Mouse (Mus musculus): ENCODE measurements around the gene Nthl1. TPM values are rescaled to one million over a fixed set of nuclear protein-coding genes. Genes with fewer than 3 reads are reported as not detected.

Gene Nthl1
- polyA plus RNA-seq, 1 experiment from 2014 or later = 26.9 TPM

DNA sequence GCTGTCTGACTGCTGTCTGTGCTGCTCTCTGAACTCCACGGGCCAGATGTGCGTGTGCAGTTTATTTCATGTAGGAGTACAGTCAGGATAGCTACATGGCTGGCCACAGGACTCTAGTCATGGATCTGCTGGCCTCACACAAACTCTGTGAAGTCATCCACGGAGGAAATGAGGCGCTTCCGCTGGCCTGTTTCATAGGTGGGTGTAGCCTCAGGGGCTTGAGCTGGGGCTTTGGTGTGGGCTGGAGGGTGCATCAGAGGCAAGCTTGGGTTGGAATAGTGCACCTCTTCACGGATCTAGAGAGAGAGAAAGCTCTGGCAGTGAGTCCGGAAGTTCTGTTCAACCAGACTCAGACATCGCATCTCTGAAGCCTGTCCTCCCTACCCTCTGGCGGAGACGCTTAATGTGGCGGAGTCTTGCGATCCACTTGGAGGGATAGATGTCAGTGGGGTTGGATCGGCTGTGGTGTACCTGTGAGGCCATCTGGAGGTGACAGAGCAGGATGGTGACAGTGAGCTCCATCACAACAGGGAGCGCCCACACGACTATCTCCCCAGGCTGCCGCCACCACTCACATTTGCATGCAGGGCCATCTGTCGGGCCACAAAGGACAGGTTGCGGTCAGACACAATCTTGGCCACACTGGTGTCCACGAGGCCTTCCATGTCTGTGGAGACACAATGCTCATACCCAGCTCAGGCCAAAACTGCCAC lies 35.9 kb upstream of the Nthl1 start:
- ATAC-seq (ENCODE audit: insufficient number of reproducible peaks, insufficient read depth, low FRiP score, low TSS enrichment) = no peak

DNA sequence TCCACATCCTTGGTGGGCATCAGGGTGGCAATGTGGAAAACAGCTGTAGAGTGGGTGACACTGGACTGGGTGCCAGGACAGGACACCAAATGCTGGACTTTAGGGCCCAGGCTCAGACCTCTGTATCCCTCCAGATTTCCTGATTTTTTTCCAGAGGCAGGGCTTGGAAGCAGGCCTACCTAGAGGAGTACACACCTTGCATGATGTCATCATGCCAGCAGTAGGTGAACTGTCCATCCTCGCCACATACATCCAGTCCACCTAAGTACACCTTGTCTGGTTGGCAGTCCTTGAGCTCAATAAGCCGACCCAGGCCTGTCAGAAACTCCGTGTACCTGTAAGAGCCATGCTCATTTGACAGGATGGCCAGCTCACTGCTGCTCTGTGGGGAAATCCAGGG lies 34.5 kb upstream of the Nthl1 start:
- Histone ChIP-seq H3K9me3 (no peaks in the 10 kb centered on the region), H3K4me1 (no peaks in the 10 kb centered on the region), H3K4me3 (no peak overlapping the region), H3K9ac (no peak overlapping the region), H3K27ac (no peak overlapping the region), H3K27me3 (no peaks in the 10 kb centered on the region), H3K36me3 (peaks cover 100% of the 10 kb centered on the region), H3K4me2 (replicated peaks) (no peak overlapping the region)
- 88% methylated on average over 3 of the region's 3 CpGs for WGBS
- no peak for ATAC-seq (ENCODE audit: insufficient number of reproducible peaks, insufficient read depth, low FRiP score, low TSS enrichment)

More for the DNA sequence above, 35.9 kb upstream of the Nthl1 start:
- H3K9me3 ChIP-seq = no peaks in the 10 kb centered on the region
- H3K4me2 ChIP-seq (replicated peaks) = no peak overlapping the region
- H3K27me3 ChIP-seq = no peaks in the 10 kb centered on the region
- no peak overlapping the region for H3K4me3 ChIP-seq
- H3K27ac ChIP-seq = no peak overlapping the region
- no peak overlapping the region for H3K9ac ChIP-seq
- peaks cover 99% of the 10 kb centered on the region for H3K36me3 ChIP-seq
- WGBS = 92% methylated on average over 19 of the region's 19 CpGs
- H3K4me1 ChIP-seq = no peaks in the 10 kb centered on the region

DNA sequence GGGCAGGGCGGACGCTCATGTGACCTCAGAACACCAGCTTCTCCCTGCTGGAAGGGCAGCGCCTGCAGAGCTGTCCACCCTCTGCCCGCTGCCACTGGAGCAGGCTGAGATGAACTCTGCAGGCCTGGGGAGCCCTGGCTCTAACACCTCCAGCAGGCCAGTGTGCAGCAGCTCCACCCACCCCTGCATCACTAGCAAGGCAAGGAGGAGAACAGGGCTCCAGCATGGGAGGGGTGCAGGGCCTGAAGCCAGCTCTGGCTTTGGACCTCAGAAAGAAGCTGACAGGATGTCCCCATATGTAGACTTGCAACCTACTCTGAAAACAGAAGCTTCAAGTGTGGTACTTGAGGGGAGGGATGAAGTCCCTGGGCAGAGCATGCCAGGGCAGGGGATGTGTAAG lies 32.0 kb upstream of the Nthl1 start:
- H3K27me3 ChIP-seq = no peaks in the 10 kb centered on the region
- H3K9ac ChIP-seq = no peak overlapping the region
- H3K4me1 ChIP-seq = no peaks in the 10 kb centered on the region
- no peak for ATAC-seq (ENCODE audit: insufficient number of reproducible peaks, insufficient read depth, low FRiP score, low TSS enrichment)
- peaks cover 100% of the 10 kb centered on the region for H3K36me3 ChIP-seq
- H3K27ac ChIP-seq = no peak overlapping the region
- H3K9me3 ChIP-seq = no peaks in the 10 kb centered on the region
- H3K4me2 ChIP-seq (replicated peaks) = no peak overlapping the region
- WGBS = 78% methylated on average over 4 of the region's 4 CpGs
- no peak overlapping the region for H3K4me3 ChIP-seq

DNA sequence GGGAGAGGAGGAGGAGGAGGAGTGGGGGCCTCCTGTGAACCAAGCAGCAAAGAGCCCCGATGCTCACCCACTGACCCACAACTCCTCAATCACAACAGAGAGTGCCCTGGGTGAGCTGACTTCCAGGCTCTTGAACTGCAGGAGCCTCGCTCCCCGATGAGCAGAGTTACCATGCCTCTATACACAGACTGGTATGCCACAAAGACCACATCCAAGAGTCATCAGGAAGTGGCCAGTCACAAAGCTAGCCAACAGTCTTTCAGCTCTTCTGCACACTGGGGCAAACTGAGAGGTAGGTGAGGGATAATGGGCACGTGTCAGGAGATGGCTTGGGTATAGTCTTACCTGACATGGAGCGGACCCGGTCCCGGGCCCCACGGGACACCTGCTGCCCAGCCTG lies 28.5 kb upstream of the Nthl1 start:
- H3K4me3 ChIP-seq = no peak overlapping the region
- H3K4me1 ChIP-seq = no peaks in the 10 kb centered on the region
- no peak overlapping the region for H3K9ac ChIP-seq
- peaks cover 100% of the 10 kb centered on the region for H3K36me3 ChIP-seq
- ATAC-seq (ENCODE audit: insufficient number of reproducible peaks, insufficient read depth, low FRiP score, low TSS enrichment) = no peak
- H3K27ac ChIP-seq = no peak overlapping the region
- 88% methylated on average over 8 of the region's 8 CpGs for WGBS
- H3K27me3 ChIP-seq = no peaks in the 10 kb centered on the region
- H3K9me3 ChIP-seq = no peaks in the 10 kb centered on the region
- H3K4me2 ChIP-seq (replicated peaks) = no peak overlapping the region

DNA sequence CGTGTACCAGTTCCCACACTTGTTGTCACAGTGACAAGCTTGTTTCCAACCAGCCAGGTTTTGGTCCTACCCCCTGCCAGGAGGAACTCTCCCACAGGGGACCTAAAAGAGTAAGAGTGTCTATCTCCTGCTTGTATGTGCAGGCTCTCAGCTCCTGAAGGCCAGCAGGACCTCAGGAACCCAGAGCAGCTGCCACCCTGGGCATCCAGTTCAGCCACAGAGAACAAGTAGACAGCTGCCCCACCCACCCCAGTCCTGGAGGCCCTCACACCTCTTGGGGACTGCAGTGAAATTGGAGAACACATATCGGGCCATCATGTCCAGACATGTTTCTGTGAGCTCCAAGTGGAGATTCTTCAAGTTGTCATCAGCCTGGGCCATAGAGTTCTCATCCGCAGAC lies 27.9 kb upstream of the Nthl1 start:
- 85% methylated on average over 3 of the region's 3 CpGs for WGBS
- H3K9me3 ChIP-seq = no peaks in the 10 kb centered on the region
- H3K4me3 ChIP-seq = no peak overlapping the region
- H3K9ac ChIP-seq = no peak overlapping the region
- ATAC-seq (ENCODE audit: insufficient number of reproducible peaks, insufficient read depth, low FRiP score, low TSS enrichment) = no peak
- no peaks in the 10 kb centered on the region for H3K27me3 ChIP-seq
- no peaks in the 10 kb centered on the region for H3K4me1 ChIP-seq
- H3K36me3 ChIP-seq = peaks cover 98% of the 10 kb centered on the region
- H3K4me2 ChIP-seq (replicated peaks) = no peak overlapping the region
- H3K27ac ChIP-seq = no peak overlapping the region

DNA sequence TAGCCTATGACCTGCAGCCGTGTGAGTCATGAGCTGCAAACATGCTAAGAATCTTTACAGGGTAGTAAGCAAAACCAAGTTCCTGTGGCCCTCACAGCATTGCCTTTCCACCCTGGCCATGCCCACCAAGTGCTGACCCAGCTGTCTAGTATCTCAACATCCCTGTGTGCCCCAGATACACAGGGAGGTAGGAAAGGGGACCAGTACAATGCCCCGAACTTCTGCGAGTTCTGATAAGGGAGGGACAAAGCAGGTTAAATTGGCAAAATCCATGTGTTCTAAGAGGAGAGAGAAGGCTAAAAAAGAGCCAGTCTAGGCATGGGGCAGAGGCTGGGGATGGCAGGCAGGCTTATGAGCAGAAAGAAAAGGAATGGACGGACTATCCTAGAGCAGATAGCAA lies 24.1 kb upstream of the Nthl1 start:
- 89% methylated on average over 4 of the region's 4 CpGs for WGBS
- no peak for ATAC-seq (ENCODE audit: insufficient number of reproducible peaks, insufficient read depth, low FRiP score, low TSS enrichment)
- Histone ChIP-seq H3K27ac (no peak overlapping the region), H3K36me3 (peaks cover 77% of the 10 kb centered on the region), H3K4me2 (replicated peaks) (no peak overlapping the region), H3K9ac (no peak overlapping the region), H3K9me3 (no peaks in the 10 kb centered on the region), H3K4me1 (no peaks in the 10 kb centered on the region), H3K27me3 (no peaks in the 10 kb centered on the region), H3K4me3 (no peak overlapping the region)

DNA sequence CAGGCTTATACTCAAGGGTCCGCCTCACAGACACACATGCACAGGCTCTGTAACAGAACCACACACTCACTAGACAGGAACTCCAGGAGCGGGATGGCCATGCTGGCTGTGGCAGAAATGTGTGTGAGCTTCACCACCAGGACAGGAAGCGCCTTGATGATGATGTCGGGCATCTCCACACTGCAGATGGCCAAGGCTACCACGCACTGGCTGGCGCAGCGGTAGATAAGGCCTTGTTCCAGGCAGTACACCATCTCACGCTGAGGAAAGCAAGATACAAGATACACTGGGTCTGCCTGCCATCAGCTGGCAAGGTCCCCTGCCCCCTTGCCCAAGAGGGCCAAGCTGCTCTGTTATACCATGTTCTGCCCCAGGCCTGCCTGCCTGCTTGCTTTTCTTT lies 23.6 kb upstream of the Nthl1 start:
- Histone ChIP-seq H3K9me3 (no peaks in the 10 kb centered on the region), H3K4me2 (replicated peaks) (no peak overlapping the region), H3K4me3 (no peak overlapping the region), H3K27ac (no peak overlapping the region), H3K36me3 (peaks cover 77% of the 10 kb centered on the region), H3K27me3 (no peaks in the 10 kb centered on the region), H3K4me1 (no peaks in the 10 kb centered on the region), H3K9ac (no peak overlapping the region)
- no peak for ATAC-seq (ENCODE audit: insufficient number of reproducible peaks, insufficient read depth, low FRiP score, low TSS enrichment)
- WGBS = 94% methylated on average over 8 of the region's 8 CpGs

DNA sequence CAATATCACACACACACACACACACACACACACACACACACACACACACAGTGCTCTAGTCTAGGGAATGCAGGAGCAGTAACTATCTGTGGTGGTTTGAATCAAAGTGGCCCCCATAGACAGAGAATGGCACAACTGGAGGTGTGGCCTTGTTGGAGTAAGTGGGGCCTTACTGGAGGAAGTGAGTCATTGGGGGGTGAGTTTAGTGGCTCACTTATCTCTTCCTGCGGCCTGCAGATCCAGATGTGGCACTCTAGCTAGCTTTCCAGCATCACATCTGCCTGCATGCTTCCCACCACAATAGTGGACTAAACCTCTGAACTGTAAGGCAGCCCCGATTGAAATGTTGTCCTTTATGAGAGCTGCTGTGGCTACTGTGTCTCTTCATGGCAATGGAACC lies 21.8 kb upstream of the Nthl1 start:
- WGBS = 88% methylated on average over 2 of the region's 2 CpGs

DNA sequence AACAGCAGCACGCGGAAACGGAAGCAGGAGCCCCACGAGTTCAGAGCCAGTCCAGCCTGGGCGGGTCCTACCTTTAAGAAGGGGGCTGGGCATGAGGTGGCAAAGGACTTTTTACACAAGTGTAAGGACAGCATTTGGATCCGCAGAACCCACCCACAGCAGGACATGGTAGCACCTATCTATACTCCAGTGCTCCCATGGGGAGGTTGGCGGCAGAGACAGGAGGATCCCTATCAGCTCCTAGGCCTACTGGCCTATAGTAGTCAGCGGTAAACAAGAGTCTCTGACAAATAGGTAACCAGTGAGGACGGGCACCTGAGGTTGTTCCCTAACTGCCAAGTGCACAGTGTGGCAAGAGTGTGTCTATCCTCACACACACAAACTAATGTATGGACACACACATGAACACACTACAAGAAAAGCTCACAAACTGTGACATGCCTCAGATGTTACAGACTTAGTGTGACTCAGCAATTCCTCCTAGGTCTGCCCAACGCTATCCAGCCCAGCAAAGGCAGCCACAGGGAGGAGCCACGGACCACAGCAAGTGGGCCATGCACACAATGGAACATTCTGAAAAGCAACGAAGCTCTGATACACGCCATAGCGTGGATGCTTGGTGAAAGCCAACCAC lies 14.8 kb upstream of the Nthl1 start:
- H3K4me1 ChIP-seq = no peaks in the 10 kb centered on the region
- H3K9ac ChIP-seq = no peak overlapping the region
- no peak overlapping the region for H3K4me2 ChIP-seq (replicated peaks)
- peaks cover 93% of the 10 kb centered on the region for H3K36me3 ChIP-seq
- H3K27ac ChIP-seq = no peak overlapping the region
- no peak overlapping the region for H3K4me3 ChIP-seq
- H3K27me3 ChIP-seq = no peaks in the 10 kb centered on the region
- no peaks in the 10 kb centered on the region for H3K9me3 ChIP-seq
- ATAC-seq (ENCODE audit: insufficient number of reproducible peaks, insufficient read depth, low FRiP score, low TSS enrichment) = no peak
- 84% methylated on average over 14 of the region's 14 CpGs for WGBS

More for the DNA sequence above, 21.8 kb upstream of the Nthl1 start:
- Histone ChIP-seq H3K9ac (no peak overlapping the region), H3K9me3 (no peaks in the 10 kb centered on the region), H3K4me2 (replicated peaks) (no peak overlapping the region), H3K4me1 (no peaks in the 10 kb centered on the region), H3K36me3 (peaks cover 77% of the 10 kb centered on the region), H3K27me3 (no peaks in the 10 kb centered on the region), H3K27ac (no peak overlapping the region), H3K4me3 (no peak overlapping the region)
- no peak for ATAC-seq (ENCODE audit: insufficient number of reproducible peaks, insufficient read depth, low FRiP score, low TSS enrichment)

DNA sequence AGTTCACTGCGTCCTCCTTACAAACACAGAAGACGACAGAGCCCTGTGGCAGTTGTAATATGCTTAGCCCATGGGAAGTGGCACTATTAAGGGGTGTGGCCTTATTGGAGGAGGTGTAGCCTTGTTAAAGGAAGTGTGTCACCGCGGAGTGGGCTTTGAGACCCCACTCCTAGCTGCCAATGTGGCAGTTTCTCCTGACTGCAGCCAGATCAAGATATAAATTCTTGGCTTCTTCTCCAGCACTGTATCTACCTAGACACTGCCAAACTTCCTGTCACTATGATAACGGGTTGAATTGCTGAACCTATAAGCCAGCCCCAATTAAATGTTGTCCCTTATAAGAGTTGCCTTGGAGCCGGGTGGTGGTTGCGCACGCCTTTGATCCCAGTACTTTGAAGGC lies 7.0 kb upstream of the Nthl1 start:
- H3K9ac ChIP-seq = no peak overlapping the region
- ATAC-seq (ENCODE audit: insufficient number of reproducible peaks, insufficient read depth, low FRiP score, low TSS enrichment) = no peak
- no peaks in the 10 kb centered on the region for H3K9me3 ChIP-seq
- H3K27me3 ChIP-seq = no peaks in the 10 kb centered on the region
- peaks cover 93% of the 10 kb centered on the region for H3K36me3 ChIP-seq
- H3K27ac ChIP-seq = no peak overlapping the region
- H3K4me3 ChIP-seq = no peak overlapping the region
- no peaks in the 10 kb centered on the region for H3K4me1 ChIP-seq
- WGBS = 94% methylated on average over 8 of the region's 8 CpGs
- H3K4me2 ChIP-seq (replicated peaks) = no peak overlapping the region

DNA sequence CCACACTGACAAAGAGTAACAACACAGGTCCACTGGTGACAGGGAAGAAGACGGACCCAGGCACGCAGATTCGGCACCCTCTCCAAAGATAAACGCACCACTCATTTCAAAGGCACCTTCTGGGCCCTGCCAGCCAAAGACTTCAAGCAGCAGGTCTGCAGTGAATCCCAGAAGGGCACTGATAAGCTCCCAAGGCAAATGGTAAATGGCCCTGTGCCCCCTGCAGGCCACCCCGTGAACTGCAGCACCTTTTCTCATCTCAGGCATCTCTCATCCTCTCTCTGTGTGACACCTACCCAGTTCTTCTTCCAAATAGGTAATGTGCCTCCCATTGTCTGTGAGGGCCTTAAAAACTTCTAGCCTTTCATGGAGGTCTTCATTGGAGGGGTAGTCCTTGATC lies 3.8 kb upstream of the Nthl1 start:
- Histone ChIP-seq H3K4me2 (replicated peaks) (no peak overlapping the region), H3K9me3 (no peaks in the 10 kb centered on the region), H3K4me1 (peaks cover 16% of the 10 kb centered on the region), H3K27me3 (no peaks in the 10 kb centered on the region), H3K27ac (no peak overlapping the region), H3K36me3 (peaks cover 61% of the 10 kb centered on the region), H3K4me3 (no peak overlapping the region), H3K9ac (no peak overlapping the region)
- WGBS = 51% methylated on average over 5 of the region's 5 CpGs
- no peak for ATAC-seq (ENCODE audit: insufficient number of reproducible peaks, insufficient read depth, low FRiP score, low TSS enrichment)

DNA sequence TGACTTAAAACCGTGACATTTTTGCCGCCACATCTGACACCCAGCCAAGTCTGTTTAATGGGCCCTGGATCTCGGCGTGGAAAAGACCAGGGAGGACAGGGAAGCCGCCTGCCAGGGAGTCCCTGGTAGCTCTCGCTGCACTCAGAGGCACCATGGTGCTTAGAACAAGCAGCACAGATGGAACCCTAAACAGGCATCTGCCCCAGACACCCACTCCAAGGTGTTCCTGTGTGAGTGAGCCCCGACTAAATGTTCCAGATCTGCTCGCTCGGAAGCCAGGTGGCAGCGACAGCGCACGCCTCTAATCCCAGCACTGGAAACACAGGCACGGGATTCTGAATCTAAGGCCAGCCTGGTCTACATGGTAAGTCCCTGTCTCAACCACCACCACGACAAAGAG lies 2.4 kb upstream of the Nthl1 start:
- 85% methylated on average over 14 of the region's 14 CpGs for WGBS

More for the DNA sequence above, 2.4 kb upstream of the Nthl1 start:
- H3K27me3 ChIP-seq = no peaks in the 10 kb centered on the region
- ATAC-seq (ENCODE audit: insufficient number of reproducible peaks, insufficient read depth, low FRiP score, low TSS enrichment) = no peak
- H3K9me3 ChIP-seq = no peaks in the 10 kb centered on the region
- H3K27ac ChIP-seq = no peak overlapping the region
- H3K4me1 ChIP-seq = peaks cover 16% of the 10 kb centered on the region
- peaks cover 48% of the 10 kb centered on the region for H3K36me3 ChIP-seq
- H3K4me2 ChIP-seq (replicated peaks) = no peak overlapping the region
- H3K9ac ChIP-seq = no peak overlapping the region
- H3K4me3 ChIP-seq = no peak overlapping the region
